Mouse (Mus musculus) effector memory CD4-positive, alpha-beta T cell, adult 5 months (primary cell): Measurements from ENCODE around the gene Methig1. TPM values are rescaled to one million over a fixed set of nuclear protein-coding genes. Genes with fewer than 3 reads are reported as not detected.

Experiments
- polyA plus RNA-seq: library from polyadenylated mRNA; unstranded; fragments of 100-300 nt; shearing (Covaris generic); gene quantifications from one replicate; pipeline ENCODE4 v1.2.1, GENCODE M21; 2017

The Methig1 gene
- polyA plus RNA-seq = not detected

GRCm38 (mm10) chr15:100352711-100353250, at the start of gene Methig1, which contains the start of gene Mettl7a2:
Gene Methig1 (plus strand): TSS chr15:100353149.
Gene Mettl7a2 (plus strand): TSS chr15:100353200.

GRCm38 (mm10) chr15:100304019-100304991, 48.6 kb upstream of the Methig1 start, which contains the start of gene Mettl7a1:
Gene Mettl7a1 (plus strand): TSS chr15:100304140.

GRCm38 (mm10) chr15:100334629-100335028, 18.3 kb upstream of the Methig1 start, which contains the start of gene Mettl7a3:
Gene Mettl7a3 (plus strand): TSS chr15:100334929.

GRCm38 (mm10) chr15:100364242-100364641, 11.3 kb downstream of the Methig1 start, which contains the start of gene Higd1c:
Gene Higd1c (plus strand): TSS chr15:100364542.

GRCm38 (mm10) chr15:100421758-100422197, 68.8 kb downstream of the Methig1 start, which contains the start of gene Gm5475:
Gene Gm5475 (plus strand): TSS chr15:100422147.

GRCm38 (mm10) chr15:100424396-100425122, 71.6 kb downstream of the Methig1 start, which contains the start of gene Slc11a2:
Gene Slc11a2 (minus strand): TSS chr15:100425072.

Other genes with a start within 250 kb of the Methig1 start
- 70.3 TPM for gene Atf1, start 125.3 kb upstream of the Methig1 start, polyA plus RNA-seq
- gene Tmprss12, start 72.3 kb upstream of the Methig1 start, polyA plus RNA-seq = not detected
- 13.5 TPM for gene Mettl7a1, start 49.0 kb upstream of the Methig1 start, polyA plus RNA-seq
- not detected for gene Mettl7a3, start 18.2 kb upstream of the Methig1 start, polyA plus RNA-seq
- not detected for gene Mettl7a2, start 51 bp downstream of the Methig1 start, polyA plus RNA-seq
- not detected for gene Higd1c, start 11.4 kb downstream of the Methig1 start, polyA plus RNA-seq
- 0.20 TPM for gene Gm5475, start 69.0 kb downstream of the Methig1 start, polyA plus RNA-seq
- gene Slc11a2, start 71.9 kb downstream of the Methig1 start, polyA plus RNA-seq = 34.4 TPM
- gene Letmd1, start 115.9 kb downstream of the Methig1 start, polyA plus RNA-seq = 32.7 TPM
- 8.8 TPM for gene Csrnp2, start 142.3 kb downstream of the Methig1 start, polyA plus RNA-seq
- gene Tfcp2, start 198.9 kb downstream of the Methig1 start, polyA plus RNA-seq = 6.4 TPM
- 179 TPM for gene Pou6f1, start 246.8 kb downstream of the Methig1 start, polyA plus RNA-seq